ENCODE assay signal across 8 mouse cellular contexts in genomic region chr11:78183884-78184514, GRCm38 (mm10). TPM values are rescaled to one million over a fixed set of nuclear protein-coding genes. Genes with fewer than 3 reads are reported as not detected.
DNase-seq lines count a peak whose midpoint lies in the region; ATAC-seq and TF ChIP-seq lines count a peak whose summit lies in the region.

No protein-coding gene starts in this region.

- no peaks in the 10 kb centered on the region for H3K27me3 ChIP-seq in neural tube, embryonic 11.5 days (ENCODE audit: control insufficient read depth, insufficient read depth, low read length)
- H3K27me3 ChIP-seq in limb, embryonic 14.5 days (ENCODE audit: control insufficient read depth, insufficient read depth, low read length), result no peaks in the 10 kb centered on the region
- H3K27me3 ChIP-seq in stomach, embryonic 16.5 days (ENCODE audit: control insufficient read depth, insufficient read depth, low read length), result no peaks in the 10 kb centered on the region
- H3K27me3 ChIP-seq in cerebellum, adult 2 months (ENCODE audit: control insufficient read depth, insufficient read depth, low read length), result peaks cover 3% of the 10 kb centered on the region; the same call in 1 of the 2 replicates

- ATAC-seq in neural tube, embryonic 11.5 days (ENCODE audit: insufficient read depth, low FRiP score, low TSS enrichment), result 0 out of 2 replicates have a peak, but pooled peaks have one; percentile 8
- ATAC-seq in limb, embryonic 14.5 days (ENCODE audit: low FRiP score, low read depth), result no peak
- ATAC-seq in stomach, embryonic 16.5 days (ENCODE audit: insufficient read depth, low FRiP score), result no peak

- H3K9ac ChIP-seq in neural tube, embryonic 11.5 days (ENCODE audit: low read length), result no peak overlapping the region
- peak overlapping the region; percentile 87 for H3K9ac ChIP-seq in limb, embryonic 14.5 days (ENCODE audit: low read depth, low read length, severe bottlenecking)
- H3K9ac ChIP-seq in stomach, embryonic 16.5 days (ENCODE audit: low read length), result peak overlapping the region; percentile 43; the same call in 1 of the 2 replicates

- H3K4me1 ChIP-seq in neural tube, embryonic 11.5 days (ENCODE audit: control insufficient read depth, insufficient read depth, low read length), result peaks cover 15% of the 10 kb centered on the region
- peaks cover 30% of the 10 kb centered on the region for H3K4me1 ChIP-seq in limb, embryonic 14.5 days (ENCODE audit: control insufficient read depth, insufficient read depth, low read length)
- H3K4me1 ChIP-seq in stomach, embryonic 16.5 days (ENCODE audit: control insufficient read depth, insufficient read depth, low read length), result peaks cover 29% of the 10 kb centered on the region
- peaks cover 2% of the 10 kb centered on the region; the same call in 1 of the 2 replicates for H3K4me1 ChIP-seq in cerebellum, adult 2 months (ENCODE audit: control insufficient read depth, insufficient read depth, low read length)

- no peak for TF ChIP-seq POLR2A in limb, embryonic 14.5 days (IDR thresholded peaks at IDR 0.05; ENCODE audit: borderline replicate concordance, extremely low read depth, insufficient read depth, insufficient read length)
- no peak for TF ChIP-seq POLR2A in cerebellum, adult 2 months (IDR thresholded peaks at IDR 0.05; ENCODE audit: borderline replicate concordance, insufficient read depth, low read length)

- no peak for TF ChIP-seq CTCF in cerebellum, adult 2 months (IDR thresholded peaks at IDR 0.05; ENCODE audit: borderline replicate concordance, insufficient read depth, low read depth, low read length)

- H3K27ac ChIP-seq in neural tube, embryonic 11.5 days (ENCODE audit: low read depth, low read length), result no peak overlapping the region
- H3K27ac ChIP-seq in limb, embryonic 14.5 days (replicated peaks; ENCODE audit: low read depth, low read length), result no peak overlapping the region
- no peak overlapping the region for H3K27ac ChIP-seq in stomach, embryonic 16.5 days (ENCODE audit: low read length)
- H3K27ac ChIP-seq in cerebellum, adult 2 months (ENCODE audit: insufficient read depth, low read length), result no peak overlapping the region

- peaks cover 7% of the 10 kb centered on the region; the same call in 1 of the 2 replicates for H3K36me3 ChIP-seq in neural tube, embryonic 11.5 days (ENCODE audit: control insufficient read depth, insufficient read depth, low read length)
- peaks cover 31% of the 10 kb centered on the region for H3K36me3 ChIP-seq in limb, embryonic 14.5 days (ENCODE audit: control insufficient read depth, insufficient read depth, low read length)
- peaks cover 8% of the 10 kb centered on the region; the same call in 1 of the 2 replicates for H3K36me3 ChIP-seq in stomach, embryonic 16.5 days (ENCODE audit: control insufficient read depth, insufficient read depth, low read length)

- H3K4me2 ChIP-seq in neural tube, embryonic 11.5 days (ENCODE audit: low read depth), result peak overlapping the region; percentile 61
- peak overlapping the region; percentile 41 for H3K4me2 ChIP-seq in limb, embryonic 14.5 days (replicated peaks; ENCODE audit: low read depth, low read length, severe bottlenecking)
- peak overlapping the region; percentile 48 for H3K4me2 ChIP-seq in stomach, embryonic 16.5 days (ENCODE audit: low read depth, low read length)

- no peak overlapping the region for H3K4me3 ChIP-seq in neural tube, embryonic 11.5 days (ENCODE audit: low read depth, low read length)
- H3K4me3 ChIP-seq in limb, embryonic 14.5 days (replicated peaks; ENCODE audit: low read length), result peak overlapping the region; percentile 83
- peak overlapping the region; percentile 92 for H3K4me3 ChIP-seq in stomach, embryonic 16.5 days (replicated peaks; ENCODE audit: low read length)
- H3K4me3 ChIP-seq in cerebellum, adult 2 months (replicated peaks; ENCODE audit: insufficient read depth, low read depth, low read length), result no peak overlapping the region

- H3K9me3 ChIP-seq in neural tube, embryonic 11.5 days (ENCODE audit: control insufficient read depth, low read length), result no peaks in the 10 kb centered on the region
- no peaks in the 10 kb centered on the region for H3K9me3 ChIP-seq in limb, embryonic 14.5 days (ENCODE audit: control insufficient read depth, low read length)
- no peaks in the 10 kb centered on the region for H3K9me3 ChIP-seq in stomach, embryonic 16.5 days (replicated peaks; ENCODE audit: control insufficient read depth, low read length)

- WGBS in neural tube, embryonic 11.5 days, result 51% methylated on average over 10 of the region's 10 CpGs
- 51% methylated on average over 10 of the region's 10 CpGs for WGBS in limb, embryonic 14.5 days
- 41% methylated on average over 10 of the region's 10 CpGs for WGBS in stomach, embryonic 16.5 days
- 49% methylated on average over 10 of the region's 10 CpGs for WGBS in cerebellum, adult 2 months

- peak; percentile 24 for DNase-seq in adrenal gland, adult 2 months
- no peak for DNase-seq in adrenal gland, postnatal 14 days
- DNase-seq in neural tube, embryonic 11.5 days (ENCODE audit: low spot score), result no peak
- DNase-seq in neural tube, embryonic 10.5 days (ENCODE audit: extremely low spot score, low spot score), result no peak
- DNase-seq in limb, embryonic 14.5 days (ENCODE audit: low spot score), result no peak
- no peak for DNase-seq in cerebellum, adult 2 months
- no peak for DNase-seq in urinary bladder, postnatal 14 days (ENCODE audit: low spot score)

RNA-seq across cellular contexts. Expression of gene Rpl23a, which starts 0.6 kb away (rescaled TPM):
- 1,000 to 10,000 TPM; 1,792 to 2,242 TPM for total RNA-seq in adrenal gland, adult 2 months (2021)
- 21.4 and 29.1 TPM in 2 replicates for polyA plus RNA-seq in adrenal gland, adult 2 months (2012; rRNA removed)
- total RNA-seq in adrenal gland, postnatal 14 days (2021), result 1,759 and 1,890 TPM in 2 replicates
- 1,230 and 1,275 TPM in 2 replicates for polyA plus RNA-seq in neural tube, embryonic 11.5 days (2014; fragmentation: Nextera tagmentation; extraction: Ambion mirVana)
- polyA plus RNA-seq in limb, embryonic 14.5 days (2012; rRNA removed), result 1,666 and 3,231 TPM in 2 replicates
- 1,710 and 1,819 TPM in 2 replicates for polyA plus RNA-seq in limb, embryonic 14.5 days (2014; fragmentation: Nextera tagmentation; extraction: Ambion mirVana)
- polyA plus RNA-seq in stomach, embryonic 16.5 days (2015; fragmentation: Nextera tagmentation; extraction: Ambion mirVana), result 1,025 and 1,263 TPM in 2 replicates
- 1,121 and 1,182 TPM in 2 replicates for polyA plus RNA-seq in cerebellum, adult 2 months (2012; rRNA removed)

RNA-seq across cellular contexts. Expression of gene Rab34, which starts 4.2 kb away (rescaled TPM):
- total RNA-seq in adrenal gland, adult 2 months (2021), result 10 to 100 TPM; 64.7 to 99.1 TPM
- 240 and 334 TPM in 2 replicates for polyA plus RNA-seq in adrenal gland, adult 2 months (2012; rRNA removed)
- 89.2 and 92.2 TPM in 2 replicates for total RNA-seq in adrenal gland, postnatal 14 days (2021)
- 75.3 and 82.7 TPM in 2 replicates for polyA plus RNA-seq in neural tube, embryonic 11.5 days (2014; fragmentation: Nextera tagmentation; extraction: Ambion mirVana)
- polyA plus RNA-seq in limb, embryonic 14.5 days (2012; rRNA removed), result 163 and 228 TPM in 2 replicates
- 171 and 181 TPM in 2 replicates for polyA plus RNA-seq in limb, embryonic 14.5 days (2014; fragmentation: Nextera tagmentation; extraction: Ambion mirVana)
- 88.3 and 90.9 TPM in 2 replicates for polyA plus RNA-seq in stomach, embryonic 16.5 days (2015; fragmentation: Nextera tagmentation; extraction: Ambion mirVana)
- polyA plus RNA-seq in cerebellum, adult 2 months (2012; rRNA removed), result 36.6 and 38.1 TPM in 2 replicates

RNA-seq across cellular contexts. Expression of gene Tlcd1, which starts 7.5 kb away (rescaled TPM):
- 10 to 100 TPM; 40.4 to 61.5 TPM for total RNA-seq in adrenal gland, adult 2 months (2021)
- polyA plus RNA-seq in adrenal gland, adult 2 months (2012; rRNA removed), result 319 and 423 TPM in 2 replicates
- total RNA-seq in adrenal gland, postnatal 14 days (2021), result 36.4 and 46.4 TPM in 2 replicates
- polyA plus RNA-seq in neural tube, embryonic 11.5 days (2014; fragmentation: Nextera tagmentation; extraction: Ambion mirVana), result 9.1 and 9.9 TPM in 2 replicates
- polyA plus RNA-seq in limb, embryonic 14.5 days (2012; rRNA removed), result 43.3 and 48.4 TPM in 2 replicates
- polyA plus RNA-seq in limb, embryonic 14.5 days (2014; fragmentation: Nextera tagmentation; extraction: Ambion mirVana), result 19.4 and 21.4 TPM in 2 replicates
- polyA plus RNA-seq in stomach, embryonic 16.5 days (2015; fragmentation: Nextera tagmentation; extraction: Ambion mirVana), result 32.5 and 32.8 TPM in 2 replicates
- 147 and 158 TPM in 2 replicates for polyA plus RNA-seq in cerebellum, adult 2 months (2012; rRNA removed)

RNA-seq across cellular contexts. Expression of gene Nek8, which starts 7.5 kb away (rescaled TPM):
- total RNA-seq in adrenal gland, adult 2 months (2021), result 10 to 100 TPM in 1 of 2 experiments, 1 to 10 TPM in 1; 6.5 to 12.1 TPM
- 26.7 and 30.5 TPM in 2 replicates for polyA plus RNA-seq in adrenal gland, adult 2 months (2012; rRNA removed)
- 8.5 and 9.0 TPM in 2 replicates for total RNA-seq in adrenal gland, postnatal 14 days (2021)
- polyA plus RNA-seq in neural tube, embryonic 11.5 days (2014; fragmentation: Nextera tagmentation; extraction: Ambion mirVana), result 6.6 and 7.8 TPM in 2 replicates
- polyA plus RNA-seq in limb, embryonic 14.5 days (2012; rRNA removed), result 38.3 and 46.4 TPM in 2 replicates
- polyA plus RNA-seq in limb, embryonic 14.5 days (2014; fragmentation: Nextera tagmentation; extraction: Ambion mirVana), result 11.9 and 17.2 TPM in 2 replicates
- 16.7 and 19.0 TPM in 2 replicates for polyA plus RNA-seq in stomach, embryonic 16.5 days (2015; fragmentation: Nextera tagmentation; extraction: Ambion mirVana)
- polyA plus RNA-seq in cerebellum, adult 2 months (2012; rRNA removed), result 4.8 and 5.8 TPM in 2 replicates

RNA-seq across cellular contexts. Expression of gene Proca1, which starts 9.2 kb away (rescaled TPM):
- 10 to 100 TPM; 20.5 to 24.4 TPM for total RNA-seq in adrenal gland, adult 2 months (2021)
- 1.2 and 1.6 TPM in 2 replicates for polyA plus RNA-seq in adrenal gland, adult 2 months (2012; rRNA removed)
- 17.6 and 26.3 TPM in 2 replicates for total RNA-seq in adrenal gland, postnatal 14 days (2021)
- polyA plus RNA-seq in neural tube, embryonic 11.5 days (2014; fragmentation: Nextera tagmentation; extraction: Ambion mirVana), result 0.49 and 1.3 TPM in 2 replicates
- polyA plus RNA-seq in limb, embryonic 14.5 days (2012; rRNA removed), result 1.7 and 1.9 TPM in 2 replicates
- 2.1 and 3.2 TPM in 2 replicates for polyA plus RNA-seq in limb, embryonic 14.5 days (2014; fragmentation: Nextera tagmentation; extraction: Ambion mirVana)
- 3.1 and 3.7 TPM in 2 replicates for polyA plus RNA-seq in stomach, embryonic 16.5 days (2015; fragmentation: Nextera tagmentation; extraction: Ambion mirVana)
- 11.7 and 12.1 TPM in 2 replicates for polyA plus RNA-seq in cerebellum, adult 2 months (2012; rRNA removed)

Comparison
In these comparisons a context has a peak if more than half of its experiments do, and no peak if none do; other contexts are left out.
1. H3K4me3 ChIP-seq: peak in limb, embryonic 14.5 days (single experiment) and stomach, embryonic 16.5 days (single experiment); none in neural tube, embryonic 11.5 days (single experiment) and cerebellum, adult 2 months (single experiment).
2. RNA of gene Rpl23a, which starts 0.6 kb away (polyA plus RNA-seq): 1,666 to 3,231 TPM in limb, embryonic 14.5 days, 1,025 to 1,263 TPM in stomach, embryonic 16.5 days, 1,230 to 1,275 TPM in neural tube, embryonic 11.5 days and 1,121 to 1,182 TPM in cerebellum, adult 2 months; 21.4 to 29.1 TPM in adrenal gland, adult 2 months; every median in the first group is over 10 times any median in the second.
3. Peak in every context shown above with its lines, with median percentiles within 50 percentile points of each other: H3K4me2 ChIP-seq.